ENCODE assay signal across 14 mouse cellular contexts in genomic region chr19:8747368-8747767, GRCm38 (mm10). TPM values are rescaled to one million over a fixed set of nuclear protein-coding genes. Genes with fewer than 3 reads are reported as not detected.
DNase-seq lines count a peak whose midpoint lies in the region; ATAC-seq and TF ChIP-seq lines count a peak whose summit lies in the region.
"Had no signal": no experiment of that assay in that cellular context is flagged by ENCODE, and none has a peak within 500 bp of the region (broad histone marks: within the 10 kb centered on the region; RNA-seq: fewer than 3 reads in every experiment).

No protein-coding gene starts in this region.

- H3K79me2 ChIP-seq in heart, adult 2 months (replicated peaks; ENCODE audit: control insufficient read depth, insufficient read depth, low read length) = peaks cover 3% of the 10 kb centered on the region

- 83% methylated on average over 2 of the region's 2 CpGs for WGBS in heart, adult 2 months
- WGBS in stomach, postnatal 0 days = 79% methylated on average over 2 of the region's 2 CpGs
- WGBS in forebrain, embryonic 14.5 days = 74% methylated on average over 2 of the region's 2 CpGs

- peaks cover 30% of the 10 kb centered on the region for H3K36me3 ChIP-seq in heart, adult 2 months (ENCODE audit: control insufficient read depth, insufficient read depth, low read length)
- peaks cover 42% of the 10 kb centered on the region for H3K36me3 ChIP-seq in stomach, postnatal 0 days (ENCODE audit: control insufficient read depth, insufficient read depth, low read length)
- H3K36me3 ChIP-seq in forebrain, embryonic 14.5 days (ENCODE audit: control insufficient read depth, insufficient read depth, low read length) = peaks cover 93% of the 10 kb centered on the region

- H3K9me3 ChIP-seq in stomach, postnatal 0 days (ENCODE audit: control insufficient read depth, low read length) = no peaks in the 10 kb centered on the region
- H3K9me3 ChIP-seq in forebrain, embryonic 14.5 days (replicated peaks; ENCODE audit: control insufficient read depth, low read length) = no peaks in the 10 kb centered on the region
- H3K9me3 ChIP-seq: heart, embryonic 13.5 days; liver, embryonic 13.5 days had no signal

- H3K27me3 ChIP-seq in heart, adult 2 months (ENCODE audit: control insufficient read depth, insufficient read depth, low read length) = no peaks in the 10 kb centered on the region
- H3K27me3 ChIP-seq in stomach, postnatal 0 days (ENCODE audit: control insufficient read depth, insufficient read depth, low read length) = no peaks in the 10 kb centered on the region
- H3K27me3 ChIP-seq in forebrain, embryonic 14.5 days (replicated peaks; ENCODE audit: control insufficient read depth, insufficient read depth, low read length) = no peaks in the 10 kb centered on the region
- H3K27me3 ChIP-seq: heart, embryonic 13.5 days; liver, embryonic 13.5 days had no signal

- DNase-seq in heart, adult 2 months = no peak
- DNase-seq in heart, adult 9 months (ENCODE audit: low spot score in 2 of 2) = no peak
- peak; percentile 26 for DNase-seq in lung, postnatal 10 days
- no peak for DNase-seq in lung, postnatal 14 days
- peak; percentile 69 for DNase-seq in ZHBTc4 (ENCODE audit: low read depth, low spot score)
- no peak for DNase-seq in stomach, postnatal 0 days (ENCODE audit: low spot score)
- no peak for DNase-seq in forebrain, embryonic 14.5 days (ENCODE audit: low spot score)
- DNase-seq in kidney, postnatal 14 days = no peak
- DNase-seq: cerebellum, postnatal 25 days; liver, embryonic 13.5 days; thymus, postnatal 4 days had no signal

- H3K27ac ChIP-seq in heart, adult 2 months = no peak overlapping the region
- H3K27ac ChIP-seq in stomach, postnatal 0 days (replicated peaks) = no peak overlapping the region
- H3K27ac ChIP-seq in forebrain, embryonic 14.5 days (ENCODE audit: low read depth, low read length) = no peak overlapping the region
- H3K27ac ChIP-seq: heart, embryonic 13.5 days; hindbrain, embryonic 14.5 days; liver, embryonic 13.5 days had no signal

- H3K4me1 ChIP-seq in heart, adult 2 months (ENCODE audit: control insufficient read depth, insufficient read depth, low read length) = peaks cover 3% of the 10 kb centered on the region
- no peaks in the 10 kb centered on the region; the same call in 1 of the 2 replicates for H3K4me1 ChIP-seq in stomach, postnatal 0 days (replicated peaks; ENCODE audit: control insufficient read depth, insufficient read depth)
- H3K4me1 ChIP-seq in forebrain, embryonic 14.5 days (ENCODE audit: control insufficient read depth, insufficient read depth, low read length) = peaks cover 5% of the 10 kb centered on the region

- H3K4me2 ChIP-seq in stomach, postnatal 0 days (replicated peaks; ENCODE audit: low read depth) = no peak overlapping the region
- H3K4me2 ChIP-seq in forebrain, embryonic 14.5 days (ENCODE audit: low read length) = no peak overlapping the region
- H3K4me2 ChIP-seq: heart, embryonic 13.5 days; hindbrain, embryonic 14.5 days; liver, embryonic 13.5 days had no signal

- peak; percentile 58 for TF ChIP-seq CTCF in heart, adult 2 months (IDR thresholded peaks at IDR 0.05)
- peak; percentile 67 for TF ChIP-seq CTCF in stomach, postnatal 0 days (IDR thresholded peaks at IDR 0.05; ENCODE audit: low read depth)

- ATAC-seq in stomach, postnatal 0 days (ENCODE audit: low FRiP score, low TSS enrichment) = no peak
- no peak for ATAC-seq in forebrain, embryonic 14.5 days

- no peak overlapping the region for H3K4me3 ChIP-seq in heart, adult 2 months
- no peak overlapping the region for H3K4me3 ChIP-seq in stomach, postnatal 0 days (ENCODE audit: low read depth, low read length)
- no peak overlapping the region for H3K4me3 ChIP-seq in forebrain, embryonic 14.5 days (ENCODE audit: low read depth, low read length)
- H3K4me3 ChIP-seq: heart, embryonic 13.5 days; liver, embryonic 13.5 days had no signal

- no peak overlapping the region for H3K9ac ChIP-seq in heart, adult 2 months (ENCODE audit: low read depth, low read length)
- H3K9ac ChIP-seq in stomach, postnatal 0 days (ENCODE audit: low read length) = no peak overlapping the region
- no peak overlapping the region for H3K9ac ChIP-seq in forebrain, embryonic 14.5 days (ENCODE audit: low read length)
- H3K9ac ChIP-seq: heart, embryonic 13.5 days; hindbrain, embryonic 14.5 days; liver, embryonic 13.5 days had no signal

- TF ChIP-seq POLR2A in heart, adult 2 months (IDR thresholded peaks at IDR 0.05; ENCODE audit: insufficient read depth, low read depth, low read length) = no peak

- intact Hi-C loops in heart, adult 2 months (cut with DNase I) = no loop called here

- TF ChIP-seq EP300 in heart, adult 2 months (IDR thresholded peaks at IDR 0.05; ENCODE audit: insufficient read depth, low read depth, low read length) = no peak
- no peak for TF ChIP-seq EP300 in stomach, postnatal 0 days (optimal IDR thresholded peaks at IDR 0.05)

RNA-seq across cellular contexts. Expression of gene Stx5a, which starts 6.2 kb away (rescaled TPM):
- 10 to 100 TPM; 23.8 to 25.3 TPM for total RNA-seq in heart, adult 2 months (2021)
- polyA plus RNA-seq in heart, adult 2 months (2012; rRNA removed) = 33.4 and 49.3 TPM in 2 replicates
- polyA plus RNA-seq in stomach, postnatal 0 days (2015; fragmentation: Nextera tagmentation; extraction: Ambion mirVana) = 81.9 and 82.2 TPM in 2 replicates
- polyA plus RNA-seq in forebrain, embryonic 14.5 days (2014; fragmentation: Nextera tagmentation; extraction: Ambion mirVana) = 104 and 105 TPM in 2 replicates

RNA-seq across cellular contexts. Expression of gene 1700092M07Rik, which starts 6.8 kb away (rescaled TPM):
- under 1 TPM in 1 of 2 experiments, not detected in 1; 0.57 TPM for total RNA-seq in heart, adult 2 months (2021)
- 0.62 and 1.3 TPM in 2 replicates for polyA plus RNA-seq in heart, adult 2 months (2012; rRNA removed)
- 0.59 and 0.62 TPM in 2 replicates for polyA plus RNA-seq in stomach, postnatal 0 days (2015; fragmentation: Nextera tagmentation; extraction: Ambion mirVana)
- polyA plus RNA-seq in forebrain, embryonic 14.5 days (2014; fragmentation: Nextera tagmentation; extraction: Ambion mirVana) = 0.77 and 1.1 TPM in 2 replicates
- total RNA-seq: left cerebral cortex, postnatal 14 days had no signal

RNA-seq across cellular contexts. Expression of gene Nxf1, which starts 9.5 kb away (rescaled TPM):
- total RNA-seq in heart, adult 2 months (2021) = 10 to 100 TPM; 35.5 to 41.8 TPM
- 66.5 and 93.2 TPM in 2 replicates for polyA plus RNA-seq in heart, adult 2 months (2012; rRNA removed)
- 57.5 and 61.6 TPM in 2 replicates for polyA plus RNA-seq in stomach, postnatal 0 days (2015; fragmentation: Nextera tagmentation; extraction: Ambion mirVana)
- 162 and 178 TPM in 2 replicates for polyA plus RNA-seq in forebrain, embryonic 14.5 days (2014; fragmentation: Nextera tagmentation; extraction: Ambion mirVana)

RNA-seq across cellular contexts. Expression of gene Wdr74, which starts 11.7 kb away (rescaled TPM):
- total RNA-seq in heart, adult 2 months (2021) = 10 to 100 TPM; 18.7 to 19.2 TPM
- polyA plus RNA-seq in heart, adult 2 months (2012; rRNA removed) = 15.7 and 18.2 TPM in 2 replicates
- 55.6 and 55.7 TPM in 2 replicates for polyA plus RNA-seq in stomach, postnatal 0 days (2015; fragmentation: Nextera tagmentation; extraction: Ambion mirVana)
- polyA plus RNA-seq in forebrain, embryonic 14.5 days (2014; fragmentation: Nextera tagmentation; extraction: Ambion mirVana) = 109 and 111 TPM in 2 replicates

RNA-seq across cellular contexts. Expression of gene Tmem223, which starts 23.4 kb away (rescaled TPM):
- total RNA-seq in heart, adult 2 months (2021) = 100 to 1,000 TPM; 108 to 130 TPM
- 212 and 233 TPM in 2 replicates for polyA plus RNA-seq in heart, adult 2 months (2012; rRNA removed)
- polyA plus RNA-seq in stomach, postnatal 0 days (2015; fragmentation: Nextera tagmentation; extraction: Ambion mirVana) = 114 and 117 TPM in 2 replicates
- 273 and 345 TPM in 2 replicates for polyA plus RNA-seq in forebrain, embryonic 14.5 days (2014; fragmentation: Nextera tagmentation; extraction: Ambion mirVana)

Comparison
In these comparisons a context has a peak if more than half of its experiments do, and no peak if none do; other contexts are left out.
1. DNase-seq: peak in lung, postnatal 10 days (single experiment) and ZHBTc4 (single experiment); none in heart, adult 2 months (0 of 2), heart, adult 9 months (0 of 2), lung, postnatal 14 days (single experiment), stomach, postnatal 0 days (single experiment), forebrain, embryonic 14.5 days (single experiment) and kidney, postnatal 14 days (single experiment).